Mouse (Mus musculus): ENCODE data around the gene Vps52. TPM values are rescaled to one million over a fixed set of nuclear protein-coding genes. Genes with fewer than 3 reads are reported as not detected.
"Not testable (repeated sequence)": the region's sequence is repeated elsewhere in the genome, so short reads cannot be mapped to it uniquely, and the experiment has no call there.

The Vps52 gene
- total RNA-seq, 4 experiments from 2014 or later, result 32.0 to 34.6 (median 32.5) TPM

- no peak for DNase-seq (ENCODE audit: low spot score in 2 of 2)
These were observed 14.2 kb upstream of the Vps52 start for GRCm38 (mm10) chr17:33941381-33941780.

DNA sequence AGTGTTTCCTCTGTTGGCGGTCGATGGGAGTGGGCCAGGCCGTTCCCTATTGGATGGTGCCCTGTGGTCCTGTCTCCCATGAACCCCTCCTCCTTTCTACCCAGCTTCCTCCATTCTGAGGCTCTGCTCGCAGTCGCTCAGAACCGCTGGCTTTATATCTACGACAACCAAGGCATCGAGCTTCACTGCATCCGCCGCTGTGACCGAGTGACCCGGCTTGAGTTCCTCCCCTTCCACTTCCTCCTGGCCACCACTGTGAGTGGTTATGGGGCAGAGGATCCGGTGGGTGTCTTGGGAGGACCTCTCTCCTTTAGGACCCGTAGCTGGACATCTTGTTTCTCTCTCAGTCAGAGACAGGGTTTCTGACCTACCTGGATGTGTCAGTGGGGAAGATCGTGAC is 12.2 kb upstream of the Vps52 start:
- DNase-seq (ENCODE audit: low spot score in 2 of 2), result no peak

DNA sequence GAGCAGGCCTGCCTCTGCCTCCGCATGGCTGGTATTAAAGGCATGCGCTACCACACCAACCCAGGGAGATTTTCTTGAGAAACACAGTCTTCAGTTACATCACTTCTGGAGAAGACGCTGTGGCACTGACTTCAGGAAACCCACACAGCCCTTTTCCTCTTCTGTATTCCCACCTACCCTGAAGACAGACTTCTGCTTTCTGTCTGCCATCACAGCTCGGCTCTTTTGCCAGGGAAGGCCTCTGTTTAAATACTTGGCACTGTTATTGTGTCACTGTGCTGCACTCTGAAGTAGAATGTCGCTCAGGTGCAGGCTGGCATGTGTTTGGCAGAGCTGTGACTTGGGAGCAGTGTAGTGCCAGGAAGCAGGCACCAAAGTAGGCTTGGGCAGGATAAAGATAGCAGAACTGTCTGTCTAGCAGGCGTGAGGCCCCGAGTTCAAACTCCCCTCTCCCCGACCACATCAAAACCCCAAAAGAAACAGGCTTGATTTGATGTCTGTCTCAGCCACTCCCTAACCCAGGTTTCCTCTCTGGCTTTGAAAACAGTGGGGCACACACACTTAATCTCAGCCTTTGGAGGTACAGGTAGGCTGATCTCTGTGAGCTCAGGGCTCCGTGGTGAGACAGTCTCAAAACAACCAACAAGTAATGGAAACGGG is 8.1 kb upstream of the Vps52 start:
- no peak for DNase-seq (ENCODE audit: low spot score in 2 of 2)

- DNase-seq (ENCODE audit: low spot score in 2 of 2), result no peak
These were observed 7.3 kb upstream of the Vps52 start for GRCm38 (mm10) chr17:33948090-33948904.

DNA sequence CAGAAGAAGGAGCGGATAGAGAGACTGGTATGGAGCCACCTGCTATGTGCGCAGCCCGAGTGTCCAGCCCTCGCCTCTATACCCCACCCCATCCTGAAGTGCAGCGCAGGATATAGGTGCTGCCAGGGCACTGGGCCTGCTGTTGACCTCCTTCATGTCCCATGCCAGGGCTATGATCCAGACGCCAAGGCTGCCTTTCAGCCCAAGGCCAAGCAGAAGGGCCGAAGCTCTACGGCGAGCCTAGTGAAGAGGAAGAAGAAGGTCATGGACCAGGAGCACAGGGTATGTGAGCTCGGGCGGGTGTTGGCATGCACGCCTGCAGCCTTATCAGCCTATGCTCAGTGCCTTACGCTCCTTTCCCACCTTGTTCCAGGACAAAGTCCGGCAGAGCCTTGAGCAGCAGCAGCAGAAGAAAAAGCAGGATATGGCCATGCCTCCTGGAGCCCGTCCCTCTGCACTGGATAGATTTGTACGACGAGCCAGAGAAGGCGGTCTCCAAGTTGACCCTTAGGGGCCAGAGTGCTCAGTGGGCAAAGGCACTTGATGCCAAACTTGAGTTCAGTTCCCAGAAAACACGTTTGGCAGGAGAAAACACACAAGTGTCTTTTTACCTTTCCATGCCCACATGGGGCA is 6.6 kb upstream of the Vps52 start:
- DNase-seq (ENCODE audit: low spot score in 2 of 2), result no peak

DNA sequence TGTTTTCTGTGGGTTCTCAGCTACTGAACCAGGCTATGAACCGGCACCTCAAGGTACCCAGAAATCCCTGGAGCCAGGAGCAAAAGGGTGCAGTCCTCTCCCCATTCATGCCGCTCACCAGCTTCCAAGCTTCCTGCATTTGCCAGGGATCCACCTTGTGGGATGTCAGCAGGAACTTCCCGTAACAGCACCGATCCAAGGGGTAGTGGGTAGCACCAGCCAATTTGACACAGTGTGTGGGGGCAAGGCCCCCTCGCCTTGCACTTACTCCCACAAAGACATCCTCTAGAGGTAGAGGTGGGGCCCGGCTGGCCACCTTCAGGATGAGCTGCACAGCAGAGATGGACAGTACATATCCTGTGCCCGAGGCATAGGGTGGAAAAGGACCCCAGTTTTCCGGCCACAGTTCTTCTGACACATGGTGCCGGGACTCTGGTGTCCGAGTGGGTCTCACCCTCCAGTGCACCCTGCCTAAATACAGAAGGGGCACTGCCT is 5.4 kb upstream of the Vps52 start:
- no peak for DNase-seq (ENCODE audit: low spot score in 2 of 2)

GRCm38 (mm10) chr17:33951021-33951946 is 4.3 kb upstream of the Vps52 start, which contains the start of gene B3galt4:
Gene B3galt4, minus strand, starts transcription at chr17:33951488.
- DNase-seq (ENCODE audit: low spot score in 2 of 2), result peak; percentile 36 to 45

GRCm38 (mm10) chr17:33952015-33952414 is 3.6 kb upstream of the Vps52 start:
- not testable (repeated sequence) for DNase-seq (ENCODE audit: low spot score in 2 of 2)

GRCm38 (mm10) chr17:33952879-33953278 is 2.7 kb upstream of the Vps52 start:
- DNase-seq (ENCODE audit: low spot score in 2 of 2), result no peak

DNA sequence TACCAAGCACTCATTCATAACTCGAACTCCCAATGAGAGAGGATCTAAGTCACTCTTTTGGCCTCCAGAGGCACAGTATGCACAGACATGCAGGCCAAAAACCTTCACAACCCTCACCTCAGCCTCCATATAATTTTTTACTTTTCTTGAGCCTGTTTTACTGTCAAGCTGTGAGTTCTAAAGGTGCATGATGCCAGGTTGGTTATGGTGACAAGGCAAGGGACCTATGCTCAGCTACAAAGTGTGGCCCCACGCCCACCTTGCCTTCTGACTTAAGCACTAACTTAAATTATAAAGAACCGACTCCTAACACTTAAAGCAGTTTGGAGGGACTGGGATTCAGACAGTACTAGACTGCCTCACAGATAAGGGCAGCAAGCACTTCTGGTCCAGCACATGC is 2.3 kb upstream of the Vps52 start:
- no peak for DNase-seq (ENCODE audit: low spot score in 2 of 2)

- no peak for DNase-seq (ENCODE audit: low spot score in 2 of 2)
These were observed 1.5 kb upstream of the Vps52 start for GRCm38 (mm10) chr17:33953961-33954565.

DNA sequence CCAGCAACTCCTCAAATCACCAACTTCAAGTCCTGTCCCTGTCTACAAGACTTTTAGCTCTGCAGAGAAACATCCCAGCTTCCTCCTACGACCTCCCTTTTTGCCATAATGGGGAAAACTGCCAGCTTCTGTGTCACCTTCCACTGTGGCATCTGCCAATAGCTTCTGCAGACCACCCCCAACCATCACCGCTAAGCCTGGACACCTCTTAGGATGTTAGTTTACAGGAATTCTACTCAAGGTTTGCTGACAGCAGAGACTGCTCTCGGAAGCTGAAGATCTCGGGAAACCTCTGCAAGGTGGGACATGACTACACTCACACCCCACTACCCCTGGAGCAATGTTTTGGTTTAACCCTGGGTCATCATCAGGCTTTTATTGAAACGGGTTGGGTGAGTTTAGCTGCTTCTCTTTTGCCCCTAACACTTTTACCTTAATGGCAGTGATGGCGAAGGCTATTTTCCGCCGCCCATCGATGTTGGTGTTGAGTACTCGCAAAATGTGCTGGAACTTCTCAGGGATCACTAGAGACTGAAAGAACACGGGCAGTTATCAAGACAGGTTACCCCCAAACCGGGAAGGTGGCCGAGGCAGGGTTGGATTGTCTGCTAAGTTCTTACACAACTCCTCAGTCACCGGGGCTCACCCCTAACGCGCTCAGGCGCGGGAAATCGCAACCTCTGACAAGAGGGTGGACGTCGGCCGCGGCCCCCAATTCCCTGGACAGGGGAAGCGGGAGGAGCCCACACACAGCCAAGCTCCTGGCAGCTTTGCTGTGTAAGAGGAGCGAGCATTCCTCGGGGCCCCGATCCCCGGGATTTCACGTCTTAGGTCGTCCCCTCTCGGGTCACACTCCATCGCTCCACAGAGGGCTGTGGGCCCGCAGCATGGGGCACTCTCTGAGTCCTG is 712 bp upstream of the Vps52 start:
- DNase-seq (ENCODE audit: low spot score in 2 of 2), result no peak

GRCm38 (mm10) chr17:33956336-33956735 is 724 bp downstream of the Vps52 start:
- no peak for DNase-seq (ENCODE audit: low spot score in 2 of 2)

- DNase-seq (ENCODE audit: low spot score in 2 of 2), result no peak
These were observed 1.9 kb downstream of the Vps52 start for GRCm38 (mm10) chr17:33957493-33957892.

DNA sequence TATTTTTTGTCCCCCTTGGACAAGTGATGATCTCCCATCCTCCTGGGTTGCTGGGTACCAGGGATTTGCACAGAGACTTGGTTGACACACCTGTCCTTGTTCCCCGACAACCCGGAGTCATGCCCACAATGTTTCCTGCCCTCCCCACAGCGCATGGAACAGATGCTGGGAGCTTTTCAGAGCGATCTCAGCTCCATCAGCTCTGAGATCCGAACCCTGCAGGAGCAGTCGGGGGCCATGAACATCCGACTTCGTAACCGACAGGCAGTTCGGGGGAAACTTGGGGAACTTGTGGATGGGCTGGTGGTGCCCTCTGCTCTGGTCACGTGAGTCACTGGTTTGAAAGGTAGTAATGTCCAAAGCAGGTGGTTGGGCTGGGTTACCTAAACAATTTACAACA is 2.8 kb downstream of the Vps52 start:
- DNase-seq (ENCODE audit: low spot score in 2 of 2), result no peak

- DNase-seq (ENCODE audit: low spot score in 2 of 2), result no peak
These were observed 3.5 kb downstream of the Vps52 start for GRCm38 (mm10) chr17:33959135-33959534.

DNA sequence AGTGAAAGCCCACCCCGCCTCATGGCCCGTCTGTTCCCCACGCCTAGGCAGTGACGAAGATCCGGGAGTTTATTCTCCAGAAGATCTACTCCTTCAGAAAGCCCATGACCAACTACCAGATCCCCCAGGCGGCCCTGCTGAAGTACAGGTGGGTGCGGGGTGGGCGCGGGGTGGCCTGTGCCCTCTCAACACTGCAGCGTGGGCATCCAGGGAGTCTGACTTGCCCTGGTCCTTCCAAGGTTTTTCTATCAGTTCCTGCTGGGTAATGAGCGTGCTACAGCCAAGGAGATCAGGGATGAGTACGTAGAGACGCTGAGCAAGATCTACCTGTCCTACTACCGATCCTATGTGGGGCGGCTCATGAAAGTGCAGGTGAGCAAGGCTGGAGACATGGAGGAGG is 4.3 kb downstream of the Vps52 start:
- DNase-seq (ENCODE audit: low spot score in 2 of 2), result no peak

DNA sequence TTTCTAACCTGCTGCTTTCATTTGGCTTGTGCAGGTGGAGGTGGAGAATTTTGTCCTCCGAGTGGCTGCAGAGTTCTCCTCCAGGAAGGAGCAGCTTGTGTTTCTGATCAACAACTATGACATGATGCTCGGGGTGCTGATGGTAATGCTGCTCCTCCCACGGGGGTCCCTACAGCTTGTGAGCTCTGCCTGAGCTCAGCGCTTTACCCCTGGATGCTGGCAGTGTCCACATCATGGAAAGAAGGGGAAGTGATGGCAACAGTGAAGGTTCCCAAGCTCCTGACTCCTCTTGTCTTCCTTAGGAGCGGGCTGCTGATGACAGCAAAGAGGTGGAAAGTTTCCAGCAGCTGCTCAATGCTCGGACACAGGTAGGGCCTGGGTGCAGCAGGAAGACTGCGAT is 7.3 kb downstream of the Vps52 start:
- no peak for DNase-seq (ENCODE audit: low spot score in 2 of 2)

DNA sequence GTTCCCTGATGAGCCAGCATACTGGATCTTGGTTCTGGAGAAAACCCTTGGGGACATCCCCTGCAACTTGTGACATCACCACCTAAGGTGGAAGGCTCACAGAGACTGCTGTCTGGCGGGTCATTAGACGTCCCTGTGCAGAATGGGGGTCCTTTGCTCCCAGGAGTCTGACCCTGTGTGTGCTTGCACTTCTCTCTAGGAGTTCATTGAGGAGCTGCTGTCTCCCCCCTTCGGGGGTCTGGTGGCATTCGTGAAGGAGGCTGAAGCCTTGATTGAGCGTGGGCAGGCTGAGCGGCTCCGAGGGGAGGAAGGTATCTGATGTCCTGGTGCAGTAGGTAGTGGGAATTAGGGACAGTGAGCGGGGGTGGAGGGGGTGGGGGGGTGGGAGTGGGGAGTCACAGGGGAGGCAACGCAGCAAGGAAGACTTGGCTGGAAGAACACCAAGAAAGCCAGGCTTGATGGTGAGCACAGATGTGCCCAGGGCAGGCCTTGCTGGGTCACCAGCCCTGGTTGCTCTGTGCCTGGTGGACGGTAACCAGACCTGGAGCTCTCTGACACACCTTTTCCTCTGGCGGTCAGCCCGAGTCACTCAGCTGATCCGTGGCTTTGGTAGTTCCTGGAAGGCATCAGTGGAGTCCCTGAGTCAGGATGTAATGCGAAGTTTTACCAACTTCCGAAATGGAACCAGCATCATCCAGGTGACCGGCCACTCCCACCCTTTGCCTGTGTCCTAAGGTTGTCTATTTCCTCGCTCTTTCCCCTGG is 9.7 kb downstream of the Vps52 start:
- DNase-seq (ENCODE audit: low spot score in 2 of 2), result no peak
